Mouse (Mus musculus) stomach, embryonic 16.5 days (tissue): ENCODE measurements around the gene Slc8a3. TPM values are rescaled to one million over a fixed set of nuclear protein-coding genes. Genes with fewer than 3 reads are reported as not detected.

Experiments used
- ATAC-seq: fragments of 200-750 bp; cut with Nextera tagmentation; 2 replicates; pipeline ENCODE4 v1.8.0; 2017; ENCODE audit warnings: moderate number of reproducible peaks, moderate TSS enrichment; ENCODE audit not compliant: insufficient read depth, low FRiP score
- H3K27ac ChIP-seq: fragments of 300-500 bp; sonication (generic); 2 replicates; pipeline ENCODE4 v1.5.1; 2014; ENCODE audit warnings: low read length
- H3K27me3 ChIP-seq: fragments of 300-500 bp; sonication (generic); 2 replicates; pipeline ENCODE4 v1.6.1; 2014; ENCODE audit warnings: low read length, control low read depth, mixed read lengths; ENCODE audit not compliant: control insufficient read depth, insufficient read depth
- H3K36me3 ChIP-seq: fragments of 300-500 bp; sonication (generic); 2 replicates; pipeline ENCODE4 v1.6.1; 2014; ENCODE audit warnings: low read length; ENCODE audit not compliant: control insufficient read depth, insufficient read depth
- H3K4me1 ChIP-seq: fragments of 300-500 bp; sonication (generic); 2 replicates; pipeline ENCODE4 v1.6.1; 2014; ENCODE audit warnings: low read length, control low read depth, mixed read lengths; ENCODE audit not compliant: control insufficient read depth, insufficient read depth
- H3K4me2 ChIP-seq: fragments of 300-500 bp; sonication (generic); 2 replicates; pipeline ENCODE4 v1.6.1; 2014; ENCODE audit warnings: low read depth, low read length, mixed read lengths
- H3K4me3 ChIP-seq: fragments of 300-500 bp; sonication (generic); replicated peaks from 2 replicates; pipeline ENCODE4 v1.5.1; 2014; ENCODE audit warnings: mild to moderate bottlenecking, low read length
- H3K9ac ChIP-seq: fragments of 300-500 bp; sonication (generic); 2 replicates; pipeline ENCODE4 v1.6.1; 2014; ENCODE audit warnings: low read length
- H3K9me3 ChIP-seq: fragments of 300-500 bp; sonication (generic); replicated peaks from 2 replicates; pipeline ENCODE4 v1.6.1; 2016; ENCODE audit warnings: low read length, control low read depth; ENCODE audit not compliant: control insufficient read depth
- WGBS: fragments of 180-500 bp; shearing (Covaris S2); extraction: QIAGEN DNeasy Blood & Tissue Kit; methylation state at CpG from one replicate; pipeline ENCODE4 v1.1.7; 2014; 5-methylcytosine and 5-hydroxymethylcytosine counted together
- polyA plus RNA-seq: library from polyadenylated mRNA; unstranded; fragments of >200 nt; fragmentation: Nextera tagmentation; extraction: Ambion mirVana; gene quantifications from 2 replicates; pipeline ENCODE4 v1.2.1, GENCODE M21; 2015

Gene Slc8a3
- polyA plus RNA-seq, 1 experiment from 2014 or later, result 0.53 TPM

DNA sequence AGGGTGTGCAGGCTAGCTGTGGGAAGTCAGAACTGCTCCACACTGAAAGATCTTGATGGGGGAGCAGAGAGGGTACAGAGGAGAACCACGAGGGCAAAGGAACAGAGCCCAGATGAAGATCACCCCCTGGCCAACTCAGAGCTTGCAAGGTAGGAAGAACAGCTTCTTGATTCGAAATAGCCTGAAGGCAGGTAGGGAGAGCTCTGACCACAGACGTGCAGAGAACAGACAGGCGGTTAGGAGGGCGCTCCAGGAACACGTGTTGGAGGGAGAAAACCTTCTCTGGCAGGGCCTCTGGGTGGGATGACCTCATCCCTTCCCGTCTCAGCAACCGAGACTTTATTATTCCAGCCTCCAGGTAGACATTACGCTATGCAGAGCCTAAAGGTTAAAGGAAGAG is 157.7 kb downstream of the Slc8a3 start:
- Histone ChIP-seq H3K36me3 (no peaks in the 10 kb centered on the region), H3K4me1 (no peaks in the 10 kb centered on the region), H3K4me2 (no peak overlapping the region), H3K9ac (no peak overlapping the region), H3K4me3 (no peak overlapping the region), H3K27ac (no peak overlapping the region), H3K27me3 (no peaks in the 10 kb centered on the region), H3K9me3 (no peaks in the 10 kb centered on the region)
- no peak for ATAC-seq
- 49% methylated on average over 9 of the region's 9 CpGs for WGBS

DNA sequence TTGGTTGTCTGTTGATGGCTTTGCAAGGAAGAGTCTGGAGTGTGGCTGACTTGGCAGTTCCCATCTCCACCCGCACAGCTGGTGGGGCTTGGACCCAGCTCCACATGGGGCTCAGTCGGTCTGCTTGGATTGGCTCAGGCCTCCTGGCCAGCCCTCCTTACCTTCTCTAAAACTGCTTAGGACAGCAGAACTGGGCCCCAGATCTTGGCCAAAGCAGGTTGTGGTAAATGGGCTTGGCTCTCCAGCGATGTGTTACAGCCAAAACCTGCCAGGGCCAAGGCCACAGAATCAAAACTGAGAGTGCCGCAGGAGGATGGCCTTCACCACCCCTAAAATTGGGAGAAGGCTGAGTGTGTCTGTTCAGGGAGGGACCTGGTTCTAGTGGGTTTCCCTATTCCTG is 159.1 kb downstream of the Slc8a3 start:
- H3K9me3 ChIP-seq, result no peaks in the 10 kb centered on the region
- no peak overlapping the region for H3K4me2 ChIP-seq
- no peaks in the 10 kb centered on the region for H3K36me3 ChIP-seq
- H3K9ac ChIP-seq, result no peak overlapping the region
- H3K4me3 ChIP-seq, result no peak overlapping the region
- H3K27me3 ChIP-seq, result no peaks in the 10 kb centered on the region
- no peak overlapping the region for H3K27ac ChIP-seq
- H3K4me1 ChIP-seq, result no peaks in the 10 kb centered on the region
- WGBS, result 93% methylated on average over 4 of the region's 4 CpGs
- no peak for ATAC-seq

DNA sequence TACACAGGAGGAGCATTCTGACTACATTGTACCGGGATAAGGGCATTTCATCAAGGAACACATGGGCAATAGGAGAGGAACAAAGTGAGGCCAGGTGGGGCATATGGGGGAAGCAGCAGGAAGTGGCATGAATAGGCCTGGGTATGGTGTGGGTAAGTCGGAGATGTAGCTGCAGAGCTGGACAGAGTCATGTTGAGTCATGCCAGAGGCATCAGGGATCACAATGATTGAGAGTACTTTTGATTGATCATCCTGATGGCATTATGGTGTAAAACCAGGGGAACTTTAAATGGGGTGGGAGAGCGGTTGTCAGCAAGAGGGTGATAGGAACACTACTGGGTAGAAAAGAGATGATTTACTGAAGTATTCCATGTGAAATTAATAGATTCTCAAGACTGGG is 160.0 kb downstream of the Slc8a3 start:
- Histone ChIP-seq H3K4me1 (no peaks in the 10 kb centered on the region), H3K4me3 (no peak overlapping the region), H3K36me3 (no peaks in the 10 kb centered on the region), H3K9me3 (no peaks in the 10 kb centered on the region), H3K9ac (no peak overlapping the region), H3K4me2 (no peak overlapping the region), H3K27ac (no peak overlapping the region), H3K27me3 (no peaks in the 10 kb centered on the region)
- 74% methylated on average over 3 of the region's 3 CpGs for WGBS
- ATAC-seq, result no peak

DNA sequence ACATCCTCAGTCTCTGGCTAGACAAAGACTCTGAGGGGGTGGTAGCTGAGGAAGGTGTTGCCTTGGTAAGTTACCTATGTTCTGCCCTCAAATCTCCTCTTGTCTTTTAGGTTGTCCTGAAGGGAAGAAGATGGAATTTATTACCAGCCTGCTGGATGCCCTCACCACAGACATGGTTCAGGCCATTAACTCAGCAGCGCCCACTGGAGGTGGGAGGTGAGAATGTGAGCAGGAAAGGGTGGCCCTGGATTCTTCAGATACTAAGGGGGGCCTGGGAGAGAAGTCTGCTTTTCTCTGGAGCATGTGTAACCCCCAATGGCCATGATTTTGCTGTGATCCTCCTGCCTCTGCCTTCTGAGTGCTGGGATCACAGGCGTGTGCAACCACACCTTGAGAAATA is 162.9 kb downstream of the Slc8a3 start:
- H3K4me3 ChIP-seq, result no peak overlapping the region
- 87% methylated on average over 2 of the region's 2 CpGs for WGBS
- no peaks in the 10 kb centered on the region for H3K9me3 ChIP-seq
- no peak overlapping the region for H3K27ac ChIP-seq
- H3K36me3 ChIP-seq, result no peaks in the 10 kb centered on the region
- no peaks in the 10 kb centered on the region for H3K27me3 ChIP-seq
- no peak overlapping the region for H3K4me2 ChIP-seq
- H3K9ac ChIP-seq, result no peak overlapping the region
- H3K4me1 ChIP-seq, result 0 out of 2 replicates have a peak, but pooled peaks cover 5% of the 10 kb centered on the region
- ATAC-seq, result no peak

DNA sequence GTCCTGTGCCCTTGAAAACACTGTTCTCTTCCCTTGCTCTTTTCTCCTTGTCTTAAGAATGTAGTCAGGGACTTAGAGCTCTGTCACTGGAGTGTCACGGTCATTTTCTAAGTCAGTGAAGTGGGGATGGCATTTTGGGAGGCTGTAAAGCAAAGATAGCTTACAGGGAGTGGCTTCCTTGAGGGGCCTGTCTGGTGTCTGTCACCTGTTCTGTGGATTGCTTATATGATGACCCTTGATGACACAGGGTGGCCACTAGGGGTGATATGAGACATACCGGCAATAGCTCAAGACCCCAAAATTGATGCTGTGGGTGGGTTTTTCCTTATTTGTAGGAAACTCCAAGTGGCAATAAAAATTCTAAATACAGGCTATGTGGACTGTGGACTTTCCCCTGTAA is 164.5 kb downstream of the Slc8a3 start:
- 62% methylated on average over 2 of the region's 2 CpGs for WGBS
- no peak for ATAC-seq
- Histone ChIP-seq H3K4me2 (no peak overlapping the region), H3K27ac (no peak overlapping the region), H3K4me1 (0 out of 2 replicates have a peak, but pooled peaks cover 5% of the 10 kb centered on the region), H3K27me3 (no peaks in the 10 kb centered on the region), H3K9ac (no peak overlapping the region), H3K36me3 (no peaks in the 10 kb centered on the region), H3K9me3 (no peaks in the 10 kb centered on the region), H3K4me3 (no peak overlapping the region)

DNA sequence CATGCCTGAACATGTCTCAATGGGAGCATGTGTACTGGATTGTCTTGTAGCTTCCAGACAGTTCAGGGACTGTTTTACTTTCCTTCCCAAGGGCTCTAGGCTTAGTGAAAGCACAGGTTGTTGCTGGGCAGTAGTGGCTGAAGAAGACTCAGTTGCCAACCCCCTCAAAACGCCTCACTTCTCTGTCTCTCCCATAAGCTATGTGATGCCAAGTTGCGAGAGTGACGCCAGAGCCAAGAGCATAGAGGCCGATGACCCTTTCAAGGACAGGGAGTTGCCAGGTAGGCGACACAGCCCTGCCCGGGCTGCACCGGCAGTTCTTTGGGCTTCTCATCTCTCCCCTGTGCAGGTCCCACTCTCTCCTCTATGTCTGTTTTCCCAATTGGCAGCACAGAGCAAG is 164.9 kb downstream of the Slc8a3 start:
- no peak for ATAC-seq
- H3K4me1 ChIP-seq, result 0 out of 2 replicates have a peak, but pooled peaks cover 5% of the 10 kb centered on the region
- no peaks in the 10 kb centered on the region for H3K36me3 ChIP-seq
- H3K4me2 ChIP-seq, result no peak overlapping the region
- H3K27ac ChIP-seq, result no peak overlapping the region
- no peaks in the 10 kb centered on the region for H3K27me3 ChIP-seq
- no peak overlapping the region for H3K9ac ChIP-seq
- H3K9me3 ChIP-seq, result no peaks in the 10 kb centered on the region
- WGBS, result 90% methylated on average over 7 of the region's 7 CpGs
- H3K4me3 ChIP-seq, result no peak overlapping the region

DNA sequence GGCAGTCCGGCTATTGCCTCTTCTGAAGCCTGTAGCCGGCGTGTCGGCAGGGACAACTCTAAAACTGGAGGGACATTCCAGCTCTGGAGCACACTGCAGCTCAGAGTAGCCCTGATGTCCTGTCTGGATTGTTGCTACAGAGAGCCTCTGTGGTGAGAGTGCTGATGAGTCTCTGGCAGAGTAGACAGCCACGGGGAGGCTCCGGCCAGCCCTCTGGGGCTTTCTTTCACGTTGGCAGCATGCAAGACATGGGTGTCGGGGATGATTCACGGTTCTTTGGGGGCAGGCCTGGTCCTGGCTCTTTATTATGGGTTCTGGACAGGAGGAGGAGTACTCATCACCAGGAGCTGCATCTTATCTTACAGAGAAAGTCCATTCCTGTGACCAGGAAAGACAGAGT is 165.8 kb downstream of the Slc8a3 start:
- Histone ChIP-seq H3K4me3 (no peak overlapping the region), H3K9ac (no peak overlapping the region), H3K27ac (no peak overlapping the region), H3K36me3 (no peaks in the 10 kb centered on the region), H3K27me3 (no peaks in the 10 kb centered on the region), H3K4me2 (no peak overlapping the region), H3K4me1 (0 out of 2 replicates have a peak, but pooled peaks cover 5% of the 10 kb centered on the region), H3K9me3 (no peaks in the 10 kb centered on the region)
- ATAC-seq, result no peak
- WGBS, result 75% methylated on average over 9 of the region's 9 CpGs

DNA sequence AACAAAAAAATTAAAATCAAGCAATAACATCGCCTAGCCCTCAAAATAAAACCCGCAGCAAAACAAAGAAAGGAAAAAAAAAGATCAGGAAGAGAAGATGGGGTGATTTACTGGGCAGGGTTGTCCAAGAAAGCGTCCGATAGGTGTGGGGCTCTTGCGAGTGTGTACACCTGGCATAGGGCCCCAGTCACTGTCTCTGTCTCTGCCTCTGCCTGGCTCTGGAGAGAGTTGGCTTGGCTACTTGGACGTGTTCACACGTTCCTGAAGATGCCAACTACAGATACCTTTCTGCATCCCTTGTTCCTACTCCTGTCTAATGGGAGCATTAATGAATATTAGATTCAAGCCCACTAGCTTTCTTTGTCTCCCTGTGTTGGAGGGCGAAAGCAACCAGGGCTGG is 166.4 kb downstream of the Slc8a3 start:
- Histone ChIP-seq H3K27me3 (no peaks in the 10 kb centered on the region), H3K36me3 (no peaks in the 10 kb centered on the region), H3K27ac (no peak overlapping the region), H3K4me2 (no peak overlapping the region), H3K4me1 (0 out of 2 replicates have a peak, but pooled peaks cover 5% of the 10 kb centered on the region), H3K4me3 (no peak overlapping the region), H3K9me3 (no peaks in the 10 kb centered on the region), H3K9ac (no peak overlapping the region)
- ATAC-seq, result no peak
- WGBS, result 66% methylated on average over 8 of the region's 8 CpGs

DNA sequence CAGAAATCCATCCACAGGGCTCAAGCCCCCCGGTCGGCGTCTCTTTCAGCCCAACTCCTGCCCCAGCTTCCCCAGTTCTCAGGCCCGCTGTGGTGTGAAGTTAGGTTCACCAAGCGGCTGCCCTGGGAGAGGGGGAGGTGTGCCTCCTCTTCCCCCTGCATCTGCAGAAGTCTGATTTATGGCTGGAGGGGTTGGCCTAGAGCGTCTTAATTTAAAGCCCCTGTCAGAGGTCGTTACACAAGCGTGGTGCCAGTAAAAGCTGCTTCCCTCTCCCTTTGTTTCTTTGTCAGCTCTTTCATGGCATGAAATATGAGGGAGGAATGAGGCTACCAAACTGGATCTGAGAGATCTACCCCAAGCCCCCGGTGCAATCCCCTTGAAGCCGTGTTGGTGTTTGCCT is 166.9 kb downstream of the Slc8a3 start:
- 0 out of 2 replicates have a peak, but pooled peaks cover 5% of the 10 kb centered on the region for H3K4me1 ChIP-seq
- H3K27ac ChIP-seq, result no peak overlapping the region
- no peak overlapping the region for H3K9ac ChIP-seq
- no peak overlapping the region for H3K4me3 ChIP-seq
- no peak overlapping the region for H3K4me2 ChIP-seq
- no peaks in the 10 kb centered on the region for H3K27me3 ChIP-seq
- no peaks in the 10 kb centered on the region for H3K9me3 ChIP-seq
- 24% methylated on average over 10 of the region's 10 CpGs for WGBS
- no peaks in the 10 kb centered on the region for H3K36me3 ChIP-seq
- ATAC-seq, result no peak

DNA sequence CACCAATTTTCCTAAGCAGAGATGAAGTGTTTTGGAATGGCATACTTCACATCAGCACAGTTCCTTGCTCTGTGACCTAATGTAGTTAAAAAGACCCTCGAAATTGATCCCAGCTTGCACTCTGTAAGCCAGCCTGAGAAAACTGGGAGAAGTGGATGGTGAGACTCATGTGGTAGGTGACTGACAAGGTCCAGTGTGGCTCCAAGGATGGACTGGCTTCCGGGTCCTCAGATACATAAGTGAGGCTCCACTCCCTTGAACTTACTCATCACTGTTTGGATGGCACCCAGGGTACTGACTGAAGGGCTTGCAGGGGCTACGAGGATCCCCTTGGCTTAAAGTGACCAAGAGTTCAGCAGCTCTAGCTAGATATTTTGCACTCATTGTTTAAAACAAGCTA is 169.4 kb downstream of the Slc8a3 start:
- no peaks in the 10 kb centered on the region for H3K9me3 ChIP-seq
- H3K36me3 ChIP-seq, result no peaks in the 10 kb centered on the region
- ATAC-seq, result no peak
- H3K9ac ChIP-seq, result no peak overlapping the region
- no peak overlapping the region for H3K27ac ChIP-seq
- H3K4me3 ChIP-seq, result no peak overlapping the region
- no peaks in the 10 kb centered on the region for H3K27me3 ChIP-seq
- 88% methylated on average over 3 of the region's 3 CpGs for WGBS
- no peak overlapping the region for H3K4me2 ChIP-seq
- H3K4me1 ChIP-seq, result 0 out of 2 replicates have a peak, but pooled peaks cover 5% of the 10 kb centered on the region
